Mouse (Mus musculus) thymus, adult 18-20 months (tissue): Measurements from ENCODE around the gene Ctss.
A peak's percentile ranks its signal among the peaks of the same experiment; 100 is the strongest.
"Not testable (repeated sequence)": the region's sequence is repeated elsewhere in the genome, so short reads cannot be mapped to it uniquely, and the experiment has no call there.

Experiments
- DNase-seq, 2 experiments: peaks; one replicate each; pipeline ENCODE4 v3.0.0; 2022; ENCODE audit warnings: mixed read lengths in 2 of 2

The Ctss gene

DNA sequence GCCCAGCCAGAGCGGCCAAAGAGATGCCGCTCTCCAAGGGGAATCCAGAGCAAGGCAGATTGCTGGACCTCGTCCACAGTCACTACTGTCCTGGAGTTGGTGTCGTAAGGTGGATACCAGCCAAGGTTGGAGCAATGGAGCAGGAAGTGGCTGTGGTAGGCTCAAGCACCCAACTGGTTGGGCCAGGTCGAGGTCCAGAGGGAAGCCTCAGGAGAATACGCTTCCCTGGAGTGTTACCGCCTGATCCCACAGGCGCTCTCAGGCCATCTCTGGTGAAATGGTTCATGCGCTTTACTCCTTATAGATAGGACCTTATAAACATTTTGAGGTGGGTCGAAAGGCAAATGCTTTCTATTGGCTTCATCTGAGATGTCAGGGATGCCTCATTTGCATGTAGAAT is 12.3 kb downstream of the Ctss start:
- DNase-seq, result no peak

DNA sequence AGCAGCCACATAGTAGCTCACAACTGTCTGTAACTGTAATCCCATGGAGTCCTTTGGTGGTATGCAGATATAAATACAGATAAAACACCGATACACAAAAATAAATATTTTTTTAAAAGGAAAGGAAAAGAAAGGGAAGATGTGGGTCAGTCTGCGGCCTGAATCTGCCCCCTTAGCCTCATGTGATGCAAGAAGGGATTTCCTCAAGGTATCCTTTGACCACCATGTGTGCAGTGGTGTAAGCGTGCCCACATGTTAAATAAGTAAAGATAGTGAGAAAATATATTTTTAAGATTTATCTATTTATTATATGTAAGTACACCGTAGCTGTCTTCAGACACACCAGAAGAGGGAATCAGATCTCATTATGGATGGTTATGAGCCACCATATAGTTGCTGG is 13.3 kb downstream of the Ctss start:
- no peak for DNase-seq

DNA sequence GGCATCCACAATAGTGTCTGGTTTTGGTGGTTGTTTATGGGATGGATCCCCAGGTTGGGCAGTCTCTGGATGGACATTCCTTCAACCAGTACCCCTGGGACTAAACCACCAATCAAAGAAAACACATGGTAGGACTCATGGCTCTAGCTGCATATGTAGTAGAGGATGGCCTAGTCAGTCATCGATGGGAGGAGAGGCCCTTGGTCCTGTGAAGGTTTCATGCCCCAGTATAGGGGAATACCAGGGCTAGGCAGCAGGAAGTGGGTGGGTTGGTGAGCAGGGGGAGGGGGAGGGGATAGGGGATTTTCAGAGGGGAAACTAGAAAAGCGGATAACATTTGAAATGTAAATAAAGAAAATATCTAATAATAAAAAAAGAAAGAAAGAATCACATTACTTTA is 14.6 kb downstream of the Ctss start:
- DNase-seq, result not testable (repeated sequence)

DNA sequence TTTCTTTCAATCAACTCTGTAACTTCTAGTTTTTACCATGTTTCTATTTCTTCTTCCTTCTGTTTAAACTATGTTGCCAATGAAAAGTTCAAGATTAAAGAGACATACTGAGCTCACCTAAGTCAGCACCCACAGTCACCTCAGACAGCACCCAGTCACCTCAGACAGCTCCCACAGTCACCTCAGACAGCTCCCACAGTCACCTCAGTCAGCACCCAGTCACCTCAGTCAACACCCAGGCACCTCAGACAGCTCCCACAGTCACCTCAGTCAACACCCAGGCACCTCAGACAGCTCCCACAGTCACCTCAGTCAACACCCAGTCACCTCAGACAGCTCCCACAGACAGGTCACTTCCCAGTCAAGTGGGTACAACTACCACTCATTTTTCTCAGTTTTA is 15.6 kb downstream of the Ctss start:
- no peak for DNase-seq

DNA sequence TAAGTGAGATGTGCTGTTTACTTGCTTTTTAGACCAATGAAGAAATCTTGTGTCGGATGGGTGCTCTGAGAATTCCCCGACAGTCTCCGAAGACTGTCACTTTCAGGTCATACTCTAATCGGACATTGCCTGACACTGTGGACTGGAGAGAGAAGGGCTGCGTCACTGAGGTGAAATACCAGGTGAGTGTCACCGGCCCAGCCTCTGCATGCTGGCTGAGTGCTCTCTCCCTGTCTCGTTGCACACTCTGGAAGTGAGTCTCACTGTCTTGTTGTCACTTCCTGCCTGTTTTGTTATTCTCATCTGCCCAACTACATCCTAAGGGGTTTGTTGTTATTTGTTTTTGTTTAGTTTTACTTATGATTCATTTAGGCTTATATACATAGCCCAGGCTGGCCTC is 16.4 kb downstream of the Ctss start:
- DNase-seq, result no peak

DNA sequence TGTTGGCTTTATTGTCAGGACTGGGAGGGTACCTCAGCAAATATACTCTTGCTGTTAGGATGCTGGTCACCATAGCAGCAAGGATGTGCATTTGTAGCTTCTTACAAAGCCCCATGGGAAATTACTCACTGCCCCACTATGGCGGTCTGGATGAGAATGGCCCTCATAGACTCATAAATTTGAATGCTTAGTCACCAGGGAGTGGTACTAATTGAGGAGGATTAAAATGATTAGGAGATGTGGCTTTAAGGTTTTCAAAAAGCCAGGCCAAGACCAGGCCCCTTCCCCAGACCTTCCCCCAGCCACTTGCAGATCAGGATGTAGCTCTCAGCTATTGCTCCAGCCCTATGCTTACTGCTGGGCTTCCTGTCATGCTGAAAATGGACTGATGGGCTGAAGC is 23.6 kb downstream of the Ctss start:
- DNase-seq, result no peak

DNA sequence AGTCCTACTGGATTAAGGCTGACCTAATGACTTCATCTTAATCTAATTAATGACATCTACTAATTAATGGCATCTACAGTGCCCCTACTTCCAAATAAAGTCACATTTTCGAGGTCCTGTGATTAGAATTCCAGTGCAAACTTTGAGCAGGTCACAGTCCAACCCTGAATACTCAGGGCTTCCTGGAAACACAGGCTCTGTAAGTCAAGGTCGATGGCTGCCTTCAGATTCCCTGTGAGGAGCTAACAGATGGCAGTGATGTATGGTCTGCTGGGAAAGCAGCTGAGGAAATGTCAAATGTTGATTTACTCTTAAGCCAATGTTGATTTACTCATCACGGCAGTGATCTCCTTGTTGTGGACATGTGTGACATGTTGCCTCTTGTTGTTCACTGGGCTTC is 27.4 kb downstream of the Ctss start:
- no peak for DNase-seq

DNA sequence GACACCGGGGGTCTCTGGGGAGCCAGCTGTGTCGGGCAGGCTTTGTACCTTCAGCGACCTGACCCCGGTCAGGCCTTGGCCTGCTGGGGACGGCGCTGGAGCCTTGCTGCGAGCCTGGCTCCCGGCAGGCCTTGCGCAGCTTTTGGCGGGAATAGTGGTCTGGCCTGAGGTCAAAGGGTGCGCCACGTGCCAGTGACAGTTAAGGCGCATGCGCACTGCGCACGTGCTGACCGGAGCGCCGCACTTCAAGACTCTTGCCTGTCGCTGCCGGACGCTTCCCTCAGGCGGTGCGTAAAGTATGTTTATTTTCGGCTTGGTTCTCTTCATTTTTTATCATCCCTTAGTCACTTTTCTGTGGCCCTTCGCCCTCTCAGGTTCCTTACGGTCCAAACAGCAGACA is 32.9 kb downstream of the Ctss start, which contains the start of gene Hormad1:
Gene Hormad1 (plus strand): TSS at position 241 of the 400 bp plus-strand sequence.
- DNase-seq, result no peak

DNA sequence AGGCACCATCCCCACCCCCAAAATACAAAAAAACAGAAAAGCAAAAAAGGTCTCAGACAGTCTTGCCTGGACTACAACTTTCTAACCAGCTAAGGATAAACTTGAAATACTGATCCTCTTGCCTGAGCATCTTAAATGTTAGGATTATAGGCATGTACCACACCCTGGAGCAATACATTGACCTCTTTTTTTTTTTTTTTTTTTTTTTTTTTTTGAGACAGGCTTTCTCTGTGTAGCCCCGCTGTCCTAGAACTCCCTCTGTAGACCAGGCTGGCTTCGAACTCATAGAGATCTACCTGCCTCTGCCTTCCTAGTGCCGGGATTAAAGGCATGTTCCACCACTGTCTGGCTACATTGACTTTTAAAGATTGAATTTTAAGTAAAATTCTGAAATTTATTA is 34.2 kb downstream of the Ctss start:
- no peak for DNase-seq

DNA sequence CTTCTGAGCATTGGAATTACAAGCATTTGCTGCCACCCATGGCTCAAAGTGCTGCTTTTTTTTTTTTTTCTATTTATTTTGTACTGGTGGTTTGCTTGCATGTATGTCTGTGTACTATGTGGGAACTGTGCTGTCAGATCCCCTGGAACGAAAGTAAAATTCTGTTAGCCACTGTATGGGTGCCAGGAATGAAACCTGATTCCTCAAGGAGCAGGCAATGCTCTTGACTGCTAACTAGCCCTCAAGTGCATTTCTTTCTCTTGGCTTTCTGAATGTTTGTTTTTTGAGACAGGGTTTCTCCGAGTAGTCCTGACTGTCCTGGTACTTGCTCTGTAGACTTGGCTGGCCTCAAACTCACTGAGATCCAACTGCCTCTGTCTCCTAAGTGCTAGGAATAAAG is 35.2 kb downstream of the Ctss start:
- DNase-seq, result no peak

DNA sequence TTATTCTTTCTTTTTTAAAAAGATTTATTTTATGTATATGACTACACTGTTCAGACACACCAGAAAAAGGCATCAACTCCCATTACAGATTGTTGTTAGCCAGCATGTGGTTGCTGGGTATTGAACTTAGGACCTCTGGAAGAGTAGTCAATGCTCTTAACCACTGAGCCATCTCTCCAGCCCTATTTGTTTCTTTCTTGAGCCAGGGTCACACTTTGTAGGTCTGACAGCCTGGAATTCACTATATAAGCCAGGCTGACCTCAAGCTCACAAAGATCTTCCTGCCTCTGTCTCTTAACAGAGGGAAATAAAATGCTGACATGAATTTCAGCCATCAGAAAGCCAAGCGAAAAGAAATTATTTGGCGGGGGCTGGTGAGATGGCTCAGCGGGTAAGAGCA is 43.0 kb downstream of the Ctss start:
- DNase-seq, result no peak

DNA sequence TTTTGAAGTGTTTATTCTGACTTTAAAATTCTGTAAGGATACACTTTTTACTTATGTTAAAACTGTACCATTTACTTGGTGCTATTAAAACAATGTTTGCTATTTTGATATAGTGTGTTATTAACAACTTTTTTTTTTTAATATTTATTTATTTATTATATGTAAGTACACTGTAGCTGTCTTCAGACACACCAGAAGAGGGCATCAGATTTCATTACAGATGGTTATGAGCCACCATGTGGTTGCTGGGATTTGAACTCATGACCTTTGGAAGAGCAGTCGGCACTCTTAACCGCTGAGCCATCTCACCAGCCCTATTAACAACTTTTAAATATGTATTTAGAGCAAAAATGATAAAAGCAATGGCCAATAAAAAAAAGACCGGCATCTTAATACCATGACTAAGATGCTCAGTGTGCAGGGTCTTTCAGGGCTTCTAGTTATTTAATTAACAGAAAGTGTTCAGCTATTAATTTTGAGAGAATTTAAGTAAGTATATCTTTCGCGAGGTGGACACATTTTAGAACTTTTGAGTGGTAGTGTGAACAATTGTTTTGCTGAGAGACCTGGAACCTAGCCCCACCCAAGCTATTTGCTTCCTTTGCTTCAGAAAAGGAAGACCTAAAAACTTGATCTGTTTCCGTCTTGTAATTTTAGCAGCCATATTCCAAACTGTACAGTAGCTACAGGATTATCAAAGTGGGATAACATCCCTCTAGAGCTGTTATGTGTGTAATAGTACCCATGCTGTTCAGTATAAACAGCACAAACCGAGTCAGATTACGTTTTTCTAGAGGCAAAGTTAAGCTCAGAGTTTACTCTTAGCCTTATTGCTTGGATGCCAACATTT is 61.4 kb downstream of the Ctss start:
- no peak for DNase-seq

DNA sequence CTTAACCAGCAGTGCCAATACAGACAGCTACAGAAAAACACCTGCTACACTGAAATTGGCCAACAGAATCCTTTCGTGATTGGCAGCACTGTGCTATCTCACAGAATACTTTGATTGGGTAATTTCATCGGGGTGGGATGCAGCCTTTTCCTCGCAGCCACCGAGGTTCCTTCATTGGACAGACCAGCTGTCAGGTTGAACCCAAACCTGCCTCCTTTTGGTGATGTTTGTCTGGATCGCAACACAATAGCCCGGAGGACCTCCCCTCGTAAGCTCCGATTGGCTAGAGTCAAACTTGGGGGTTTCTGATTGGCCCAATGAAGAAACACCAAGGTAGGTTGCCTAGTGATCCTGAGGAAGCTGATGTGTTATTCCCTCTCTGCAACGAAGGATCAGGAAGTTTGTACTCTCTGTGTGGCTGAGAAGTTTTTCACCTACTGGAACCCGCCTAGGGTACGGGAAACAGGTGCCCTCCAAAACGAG is 62.1 kb downstream of the Ctss start, which contains the start of gene Golph3l:
Gene Golph3l (plus strand): TSS at position 331 of the 483 bp plus-strand sequence.
- peak; percentile 88 to 96 for DNase-seq

DNA sequence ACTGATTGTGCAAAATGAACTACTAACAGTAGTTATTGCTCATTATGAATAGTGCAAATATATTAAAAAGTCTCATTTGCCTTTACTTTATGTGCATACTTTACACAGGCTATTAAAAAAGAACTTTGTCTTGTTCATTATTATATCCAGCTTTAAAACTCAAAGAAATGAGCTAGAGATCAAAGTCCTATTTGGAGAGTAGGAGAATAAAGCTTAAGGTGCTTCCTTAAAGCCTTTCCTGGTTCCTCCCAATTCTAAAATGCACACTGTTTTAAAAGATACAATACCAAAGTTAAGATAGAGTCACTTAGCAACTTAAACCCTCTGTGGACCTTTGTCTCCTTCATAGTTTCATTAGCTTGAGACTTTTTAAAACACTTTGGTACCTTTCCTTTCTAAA is 72.1 kb downstream of the Ctss start:
- no peak for DNase-seq

DNA sequence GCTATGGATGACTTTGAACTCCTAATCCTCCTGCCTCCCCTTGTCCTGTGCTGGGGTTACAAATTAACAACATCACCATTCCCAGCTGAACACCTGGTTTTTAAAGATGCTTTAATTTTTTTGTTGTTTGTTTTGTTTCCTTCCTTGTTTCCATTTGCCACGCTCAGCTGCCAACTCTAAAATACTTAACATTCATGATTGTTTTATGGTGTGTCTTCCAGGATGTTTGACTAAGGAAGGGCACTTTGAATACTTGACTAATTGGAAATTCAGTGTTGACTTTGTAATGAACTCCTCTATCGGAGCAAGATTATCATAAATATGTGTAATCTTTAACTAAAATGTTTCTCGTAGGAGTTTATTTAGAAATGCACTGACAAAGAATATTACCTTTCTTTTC is 74.7 kb downstream of the Ctss start:
- no peak for DNase-seq
